Mouse (Mus musculus): ENCODE data around the gene Josd2. TPM values are rescaled to one million over a fixed set of nuclear protein-coding genes. Genes with fewer than 3 reads are reported as not detected.

Gene Josd2
- polyA plus RNA-seq, 1 experiment from 2014 or later = 128 TPM

DNA sequence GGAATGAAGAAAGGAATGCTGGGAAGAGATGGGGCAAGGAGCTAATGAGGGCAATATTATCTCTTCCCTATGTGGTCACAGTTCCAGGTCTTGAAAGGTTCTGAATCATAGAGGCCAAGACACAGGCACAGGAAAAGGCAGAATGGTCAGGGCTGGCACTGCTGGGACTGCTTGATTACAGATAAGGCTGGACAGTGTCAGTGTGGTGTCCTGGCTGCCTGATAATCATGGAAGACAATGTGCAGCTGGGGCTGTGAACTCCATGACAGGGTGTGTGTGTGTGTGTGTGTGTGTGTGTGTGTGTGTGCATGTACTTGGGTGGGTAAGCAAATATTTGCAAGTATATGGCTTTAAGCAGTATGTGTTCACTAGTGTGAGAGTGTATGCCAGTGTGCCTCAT, 39.7 kb downstream of the Josd2 start:
- no peaks in the 10 kb centered on the region for H3K4me1 ChIP-seq (ENCODE audit: control insufficient read depth in 2 of 2, insufficient read depth in 2 of 2, low read length in 2 of 2)
- H3K4me3 ChIP-seq (ENCODE audit: control insufficient read depth in 1 of 2, insufficient read depth in 1 of 2, low read depth in 1 of 2, low read length in 2 of 2) = no peak overlapping the region
- no peak overlapping the region for H3K4me2 ChIP-seq (ENCODE audit: low read length)
- H3K9me3 ChIP-seq (ENCODE audit: control insufficient read depth, low read length) = no peaks in the 10 kb centered on the region
- no peak overlapping the region for H3K27ac ChIP-seq (replicated peaks in 1 of 2; ENCODE audit: control insufficient read depth in 1 of 2, insufficient read depth in 1 of 2, low read depth in 2 of 2, low read length in 2 of 2)
- ATAC-seq (ENCODE audit: insufficient number of reproducible peaks, insufficient read depth, low FRiP score, low read depth) = no peak; the same call in 1 of the 2 replicates
- H3K36me3 ChIP-seq (ENCODE audit: control insufficient read depth, insufficient read depth, low read length) = no peaks in the 10 kb centered on the region
- peaks cover 13% of the 10 kb centered on the region for H3K27me3 ChIP-seq (ENCODE audit: control insufficient read depth, insufficient read depth, low read length)
- no peak overlapping the region for H3K9ac ChIP-seq (ENCODE audit: low read length)

DNA sequence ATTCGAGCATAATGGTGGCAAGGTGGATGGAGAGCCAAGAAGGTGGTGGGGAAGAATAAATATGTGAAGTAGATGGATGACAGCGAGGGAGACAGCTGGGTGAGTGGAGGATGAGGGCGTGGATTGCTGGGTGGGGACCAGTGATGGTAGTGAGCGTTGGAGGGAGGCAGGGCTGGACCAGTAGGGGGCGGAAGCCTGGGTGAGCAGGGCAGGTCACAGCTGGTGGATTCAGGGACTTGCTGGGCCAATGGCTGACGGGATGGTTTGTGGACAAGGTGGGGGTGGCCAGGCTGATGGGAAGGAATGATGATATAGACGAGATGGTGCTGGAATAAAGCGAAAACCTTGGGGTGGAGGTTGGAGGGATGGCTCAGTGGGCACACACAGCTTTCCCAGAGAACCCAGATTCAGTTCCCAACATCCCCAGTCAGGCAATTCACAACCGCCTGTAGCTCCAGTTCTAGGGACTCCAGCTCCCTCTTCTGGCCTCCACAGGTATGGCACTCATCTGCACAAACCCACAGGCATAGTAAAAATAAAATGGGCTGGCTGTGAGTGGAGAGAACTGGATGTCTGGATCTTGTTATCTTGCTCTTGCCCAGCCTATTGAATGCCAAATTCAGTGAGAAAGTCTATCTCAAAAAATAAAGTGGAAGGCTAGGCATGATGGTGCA, 51.6 kb downstream of the Josd2 start:
- Histone ChIP-seq H3K9ac (ENCODE audit: low read length) (no peak overlapping the region), H3K27me3 (ENCODE audit: control insufficient read depth, insufficient read depth, low read length) (peaks cover 56% of the 10 kb centered on the region), H3K36me3 (ENCODE audit: control insufficient read depth, insufficient read depth, low read length) (no peaks in the 10 kb centered on the region), H3K9me3 (ENCODE audit: control insufficient read depth, low read length) (no peaks in the 10 kb centered on the region), H3K4me2 (ENCODE audit: low read length) (no peak overlapping the region), H3K4me3 (ENCODE audit: control insufficient read depth in 1 of 2, insufficient read depth in 1 of 2, low read depth in 1 of 2, low read length in 2 of 2) (no peak overlapping the region), H3K27ac (replicated peaks in 1 of 2; ENCODE audit: control insufficient read depth in 1 of 2, insufficient read depth in 1 of 2, low read depth in 2 of 2, low read length in 2 of 2) (no peak overlapping the region), H3K4me1 (ENCODE audit: control insufficient read depth in 2 of 2, insufficient read depth in 2 of 2, low read length in 2 of 2) (peaks cover 2 to 3% of the 10 kb centered on the region in 2 experiments; a peak in 2 of 4 replicates)
- 66% methylated on average over 9 of the region's 9 CpGs for WGBS
- no peak for ATAC-seq (ENCODE audit: insufficient number of reproducible peaks, insufficient read depth, low FRiP score, low read depth)

DNA sequence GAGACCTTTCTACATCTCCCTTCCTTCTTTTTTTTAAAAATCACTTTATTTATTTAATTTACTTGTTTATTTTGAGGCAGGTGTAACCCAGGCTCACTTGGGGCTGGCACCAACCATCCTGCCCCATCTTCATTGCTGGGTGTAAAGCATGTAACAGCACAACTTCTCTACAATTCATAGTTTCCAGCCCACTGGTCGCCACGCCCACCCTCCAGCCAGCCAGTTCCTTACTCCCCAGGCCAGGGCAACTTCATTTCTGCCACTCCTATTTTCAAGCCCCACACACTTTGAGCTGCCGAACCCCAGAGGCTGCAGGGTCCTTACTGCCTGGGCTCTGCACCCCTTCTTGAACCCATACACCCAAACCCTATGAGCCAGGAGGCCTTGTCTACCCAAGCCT, 53.2 kb downstream of the Josd2 start:
- Histone ChIP-seq H3K36me3 (ENCODE audit: control insufficient read depth, insufficient read depth, low read length) (no peaks in the 10 kb centered on the region), H3K9ac (ENCODE audit: low read length) (no peak overlapping the region), H3K27me3 (ENCODE audit: control insufficient read depth, insufficient read depth, low read length) (peaks cover 51% of the 10 kb centered on the region), H3K9me3 (ENCODE audit: control insufficient read depth, low read length) (no peaks in the 10 kb centered on the region), H3K4me2 (ENCODE audit: low read length) (no peak overlapping the region), H3K4me3 (ENCODE audit: control insufficient read depth in 1 of 2, insufficient read depth in 1 of 2, low read depth in 1 of 2, low read length in 2 of 2) (no peak overlapping the region), H3K4me1 (ENCODE audit: control insufficient read depth in 2 of 2, insufficient read depth in 2 of 2, low read length in 2 of 2) (peaks cover 13 to 14% of the 10 kb centered on the region in 2 experiments), H3K27ac (replicated peaks in 1 of 2; ENCODE audit: control insufficient read depth in 1 of 2, insufficient read depth in 1 of 2, low read depth in 2 of 2, low read length in 2 of 2) (no peak overlapping the region)
- no peak for ATAC-seq (ENCODE audit: insufficient number of reproducible peaks, insufficient read depth, low FRiP score, low read depth)
- 72% methylated on average over 3 of the region's 3 CpGs for WGBS

Small RNA genes within 50 kb of the gene (microRNA-seq; reads per million reads assigned to microRNA genes)
- gene Mir7052 = 1.1 reads per million

Other genes starting within 250 kb of the Josd2 start
- gene Klk1, start 242.6 kb upstream of the Josd2 start, polyA plus RNA-seq (2014; fragmentation: Nextera tagmentation; extraction: Ambion mirVana) = not detected in 2 replicates
- not detected in 2 replicates for gene Gm36864, start 231.8 kb upstream of the Josd2 start, polyA plus RNA-seq (2014; fragmentation: Nextera tagmentation; extraction: Ambion mirVana)
- gene 1700028J19Rik, start 221.3 kb upstream of the Josd2 start, polyA plus RNA-seq (2014; fragmentation: Nextera tagmentation; extraction: Ambion mirVana) = 1.1 and 1.6 TPM in 2 replicates
- 54.8 and 62.7 TPM in 2 replicates for gene 2410002F23Rik, start 221.3 kb upstream of the Josd2 start, polyA plus RNA-seq (2014; fragmentation: Nextera tagmentation; extraction: Ambion mirVana)
- not detected in 2 replicates for gene Acp4, start 210.6 kb upstream of the Josd2 start, polyA plus RNA-seq (2014; fragmentation: Nextera tagmentation; extraction: Ambion mirVana)
- not detected in 2 replicates for gene Gm15517, start 206.5 kb upstream of the Josd2 start, polyA plus RNA-seq (2014; fragmentation: Nextera tagmentation; extraction: Ambion mirVana)
- 0.81 and 0.85 TPM in 2 replicates for gene Clec11a, start 161.1 kb upstream of the Josd2 start, polyA plus RNA-seq (2014; fragmentation: Nextera tagmentation; extraction: Ambion mirVana)
- gene Shank1, start 157.7 kb upstream of the Josd2 start, polyA plus RNA-seq (2014; fragmentation: Nextera tagmentation; extraction: Ambion mirVana) = 0.44 and 0.96 TPM in 2 replicates
- 0.57 and 0.59 TPM in 2 replicates for gene Syt3, start 83.9 kb upstream of the Josd2 start, polyA plus RNA-seq (2014; fragmentation: Nextera tagmentation; extraction: Ambion mirVana)
- 0.34 and 0.47 TPM in 2 replicates for gene 1700008O03Rik, start 82.2 kb upstream of the Josd2 start, polyA plus RNA-seq (2014; fragmentation: Nextera tagmentation; extraction: Ambion mirVana)
- 4.1 and 4.5 TPM in 2 replicates for gene Lrrc4b, start 39.0 kb upstream of the Josd2 start, polyA plus RNA-seq (2014; fragmentation: Nextera tagmentation; extraction: Ambion mirVana)
- 0.34 and 1.4 TPM in 2 replicates for gene Aspdh, start 2.6 kb upstream of the Josd2 start, polyA plus RNA-seq (2014; fragmentation: Nextera tagmentation; extraction: Ambion mirVana)
- gene Emc10, start 28.5 kb downstream of the Josd2 start, polyA plus RNA-seq (2014; fragmentation: Nextera tagmentation; extraction: Ambion mirVana) = 101 and 114 TPM in 2 replicates
- 8.7 and 9.2 TPM in 2 replicates for gene Fam71e1, start 28.6 kb downstream of the Josd2 start, polyA plus RNA-seq (2014; fragmentation: Nextera tagmentation; extraction: Ambion mirVana)
- gene Mybpc2, start 56.7 kb downstream of the Josd2 start, polyA plus RNA-seq (2014; fragmentation: Nextera tagmentation; extraction: Ambion mirVana) = 2.3 and 3.3 TPM in 2 replicates
- gene Spib, start 64.1 kb downstream of the Josd2 start, polyA plus RNA-seq (2014; fragmentation: Nextera tagmentation; extraction: Ambion mirVana) = not detected in 2 replicates
- gene Pold1, start 80.9 kb downstream of the Josd2 start, polyA plus RNA-seq (2014; fragmentation: Nextera tagmentation; extraction: Ambion mirVana) = 28.6 and 29.2 TPM in 2 replicates
- 53.3 and 57.8 TPM in 2 replicates for gene Nr1h2, start 86.0 kb downstream of the Josd2 start, polyA plus RNA-seq (2014; fragmentation: Nextera tagmentation; extraction: Ambion mirVana)
- gene Napsa, start 104.4 kb downstream of the Josd2 start, polyA plus RNA-seq (2014; fragmentation: Nextera tagmentation; extraction: Ambion mirVana) = 0.35 and 0.92 TPM in 2 replicates
- not detected in 2 replicates for gene Kcnc3, start 122.7 kb downstream of the Josd2 start, polyA plus RNA-seq (2014; fragmentation: Nextera tagmentation; extraction: Ambion mirVana)
- 0.40 and 1.9 TPM in 2 replicates for gene Myh14, start 202.9 kb downstream of the Josd2 start, polyA plus RNA-seq (2014; fragmentation: Nextera tagmentation; extraction: Ambion mirVana)
- gene Izumo2, start 240.8 kb downstream of the Josd2 start, polyA plus RNA-seq (2014; fragmentation: Nextera tagmentation; extraction: Ambion mirVana) = not detected in 2 replicates